Mouse (Mus musculus) granulocyte monocyte progenitor cell, adult 5-6 weeks (primary cell): ENCODE data around the gene Pnldc1. TPM values are rescaled to one million over a fixed set of nuclear protein-coding genes. Genes with fewer than 3 reads are reported as not detected.

ENCODE experiments used
- ATAC-seq: replicated peaks from 2 replicates; pipeline ENCODE4 v1.8.0; 2016; ENCODE audit warnings: mild to moderate bottlenecking, moderate TSS enrichment, inconsistent platforms; ENCODE audit not compliant: poor library complexity, severe bottlenecking
- total RNA-seq, 2 experiments: library from RNA; stranded (forward) in 1 of 2; stranded (reverse) in 1 of 2; fragments of 200-712, 200-1000 nt in 1 of 2; fragments of >200 nt in 1 of 2; fragmentation: Nextera tagmentation in 1 of 2; gene quantifications; 2 replicates each; pipeline ENCODE4 v1.2.3; 2014 to 2017

Gene Pnldc1
- total RNA-seq, 2 experiments from 2014 or later: 1.6 to 1.7 TPM

- ATAC-seq: no peak
These were observed 44.6 kb downstream of the Pnldc1 start for GRCm38 (mm10) chr17:12865407-12865806.

DNA sequence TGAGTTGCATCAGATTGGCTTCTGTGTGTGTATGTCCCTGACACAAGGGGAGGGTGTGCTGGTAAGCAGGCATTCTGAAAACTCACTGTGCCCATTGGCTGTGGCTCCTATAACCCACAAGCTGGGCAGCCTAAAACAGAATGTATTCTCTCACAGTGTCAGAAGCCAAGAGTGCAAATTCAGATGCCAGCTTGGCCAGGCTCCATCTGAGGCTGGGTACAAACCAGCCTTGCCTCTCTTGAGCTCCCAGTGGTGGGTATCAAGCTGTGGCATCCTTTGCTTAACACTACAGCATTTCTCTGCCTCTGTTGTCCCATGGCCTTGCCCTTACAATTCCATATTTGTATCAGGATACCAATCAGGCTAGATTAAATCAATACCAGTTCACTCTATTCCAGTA lies 45.9 kb downstream of the Pnldc1 start:
- ATAC-seq: no peak

DNA sequence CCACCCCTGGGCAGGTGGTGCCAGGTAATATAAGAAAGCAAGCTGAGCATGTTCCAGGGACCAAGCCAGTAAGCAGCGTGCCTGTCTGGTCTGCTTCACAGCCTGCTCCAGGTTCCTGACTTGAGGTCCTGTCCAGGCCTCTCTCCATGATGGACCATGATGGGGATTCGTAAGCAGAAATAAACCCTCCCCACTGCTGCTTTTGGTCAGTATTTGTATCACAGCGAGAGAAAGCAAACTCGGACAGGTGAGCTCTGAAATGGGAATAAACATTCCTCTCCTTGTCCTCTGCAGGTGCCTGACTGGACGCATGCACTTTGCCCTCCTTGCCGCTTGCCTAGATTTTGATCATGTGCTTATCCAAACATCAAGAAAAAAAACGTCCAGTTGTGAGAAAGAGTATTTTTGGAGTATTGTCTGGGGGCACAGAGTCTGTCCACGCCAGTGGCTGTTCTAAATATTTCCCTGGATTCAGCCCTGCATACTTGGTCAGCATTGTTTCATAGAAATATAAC lies 51.0 kb downstream of the Pnldc1 start:
- no peak for ATAC-seq

DNA sequence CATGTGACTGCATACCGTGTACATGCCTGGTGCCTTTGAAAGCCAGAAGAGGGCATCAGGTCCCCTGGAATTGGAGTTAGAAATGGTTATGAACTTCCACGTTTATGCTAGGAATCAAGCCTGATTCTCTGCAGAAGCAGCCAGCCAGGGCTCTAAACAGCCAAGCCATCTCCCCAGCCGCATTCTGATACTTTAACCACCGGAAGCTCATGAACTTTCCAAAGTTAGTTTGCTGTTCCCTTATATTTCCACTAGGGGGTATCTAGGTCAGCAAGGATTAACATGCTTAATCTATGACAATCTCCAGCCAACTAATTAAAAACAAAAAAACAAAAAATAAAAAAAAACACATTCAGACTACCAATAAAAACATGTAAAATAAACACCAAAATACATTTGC lies 52.0 kb downstream of the Pnldc1 start:
- ATAC-seq: peak; percentile 74

DNA sequence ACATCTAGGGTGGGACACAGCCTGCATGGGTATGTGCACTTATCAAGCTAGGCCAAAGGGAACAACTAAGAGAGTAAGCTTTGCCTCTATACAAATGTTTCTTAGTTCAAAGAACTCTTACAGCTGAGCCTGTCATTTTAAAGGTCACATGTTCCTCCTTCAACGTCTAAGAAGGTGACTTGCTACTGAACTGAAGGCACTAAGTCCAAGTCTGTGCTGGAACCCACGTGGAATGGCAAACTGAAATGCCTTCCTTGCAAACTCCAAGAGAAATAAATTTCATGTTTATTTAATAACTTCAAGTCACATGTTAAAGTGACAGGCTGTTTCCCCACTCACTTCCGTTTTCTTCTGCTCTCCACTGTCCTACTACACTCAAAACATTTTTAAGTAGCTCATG lies 52.6 kb downstream of the Pnldc1 start:
- no peak for ATAC-seq

DNA sequence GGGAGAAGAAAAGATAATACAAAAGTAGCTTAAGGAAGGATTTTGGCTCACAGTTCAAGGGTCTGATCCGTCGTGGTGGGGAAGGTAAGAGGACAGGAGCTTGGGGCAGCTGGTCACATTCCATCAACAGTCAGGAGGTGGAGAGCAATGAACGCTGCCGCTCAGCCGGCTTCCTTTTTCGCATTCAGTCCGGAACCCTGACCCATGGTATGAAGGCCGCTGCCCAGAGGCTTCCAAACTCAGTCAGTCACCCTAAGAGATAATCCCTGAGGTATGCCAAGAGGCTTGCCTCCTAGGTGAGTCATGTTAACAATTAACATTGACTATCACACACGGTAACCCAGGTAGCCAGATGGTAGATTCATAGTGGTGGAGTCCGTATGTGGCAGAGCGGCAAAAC lies 55.6 kb downstream of the Pnldc1 start:
- no peak for ATAC-seq

GRCm38 (mm10) chr17:12853821-12854220 lies 56.2 kb downstream of the Pnldc1 start:
- peak; percentile 52 for ATAC-seq

DNA sequence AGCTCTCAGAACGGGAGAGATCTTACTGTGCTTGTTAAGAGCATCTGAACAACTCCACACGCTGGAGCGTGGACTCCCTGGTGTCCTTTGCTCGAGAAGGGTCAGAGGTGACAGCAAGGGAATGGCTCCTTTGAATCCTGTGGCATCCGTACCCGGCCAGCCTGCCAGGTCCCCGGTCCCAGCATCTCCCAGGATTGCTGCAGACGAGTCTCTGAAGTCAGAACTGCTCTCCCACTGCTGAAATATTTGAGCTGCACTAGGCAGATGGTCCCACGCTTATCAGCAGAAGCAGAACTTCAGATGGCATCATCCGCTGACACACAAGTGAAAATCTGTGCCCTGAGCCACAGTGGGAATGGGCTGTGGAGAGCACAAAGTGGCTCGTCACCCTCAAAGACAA lies 58.3 kb downstream of the Pnldc1 start:
- no peak for ATAC-seq

- ATAC-seq: no peak
These were observed 60.1 kb downstream of the Pnldc1 start for GRCm38 (mm10) chr17:12849778-12850382.

- ATAC-seq: no peak
These were observed 62.3 kb downstream of the Pnldc1 start for GRCm38 (mm10) chr17:12847736-12848135.

DNA sequence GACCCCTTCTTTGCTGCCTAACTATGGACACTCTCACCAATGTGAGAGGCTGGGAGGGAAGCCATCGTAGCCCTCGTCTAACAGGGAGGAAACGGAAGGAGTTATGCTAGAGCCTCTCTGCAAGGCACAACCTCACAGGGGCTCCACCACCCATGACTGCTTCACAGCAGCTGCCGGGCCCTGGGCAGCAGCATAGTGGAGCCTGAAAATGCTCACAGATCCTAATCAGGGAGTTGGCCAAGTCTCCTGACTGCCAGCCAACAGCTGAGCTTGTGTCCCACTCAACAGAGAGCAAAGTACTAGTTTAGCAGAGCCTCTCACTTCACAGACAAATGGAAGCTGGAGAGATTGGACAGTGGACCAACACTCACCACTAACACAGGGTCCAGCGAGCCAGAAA lies 63.6 kb downstream of the Pnldc1 start:
- no peak for ATAC-seq

GRCm38 (mm10) chr17:12845862-12846261 lies 64.2 kb downstream of the Pnldc1 start:
- ATAC-seq: no peak

GRCm38 (mm10) chr17:12844540-12844939 lies 65.5 kb downstream of the Pnldc1 start:
- no peak for ATAC-seq

- no peak for ATAC-seq
These were observed 66.2 kb downstream of the Pnldc1 start for GRCm38 (mm10) chr17:12843826-12844225.

- ATAC-seq: no peak
These were observed 70.4 kb downstream of the Pnldc1 start for GRCm38 (mm10) chr17:12839475-12840267.

Other genes starting within 250 kb of the Pnldc1 start
- gene Slc22a1, start 234.4 kb downstream of the Pnldc1 start, total RNA-seq (2014; fragmentation: Nextera tagmentation): not detected in 2 replicates
- gene Slc22a1, start 234.4 kb downstream of the Pnldc1 start, total RNA-seq (2017): not detected in 2 replicates
- gene Igf2r, start 140.6 kb downstream of the Pnldc1 start, total RNA-seq (2014; fragmentation: Nextera tagmentation): 0.04 and 0.73 TPM in 2 replicates
- 0.78 and 1.5 TPM in 2 replicates for gene Igf2r, start 140.6 kb downstream of the Pnldc1 start, total RNA-seq (2017)
- gene Mas1, start 42.1 kb downstream of the Pnldc1 start, total RNA-seq (2014; fragmentation: Nextera tagmentation): not detected in 2 replicates
- not detected in 2 replicates for gene Mas1, start 42.1 kb downstream of the Pnldc1 start, total RNA-seq (2017)
- not detected in 2 replicates for gene Mrgprh, start 34.2 kb downstream of the Pnldc1 start, total RNA-seq (2014; fragmentation: Nextera tagmentation)
- not detected in 2 replicates for gene Mrgprh, start 34.2 kb downstream of the Pnldc1 start, total RNA-seq (2017)
- gene Tcp1, start 5.5 kb upstream of the Pnldc1 start, total RNA-seq (2014; fragmentation: Nextera tagmentation): 377 and 436 TPM in 2 replicates
- gene Tcp1, start 5.5 kb upstream of the Pnldc1 start, total RNA-seq (2017): 932 and 1,001 TPM in 2 replicates
- 138 and 143 TPM in 2 replicates for gene Mrpl18, start 6.1 kb upstream of the Pnldc1 start, total RNA-seq (2014; fragmentation: Nextera tagmentation)
- 190 and 222 TPM in 2 replicates for gene Mrpl18, start 6.1 kb upstream of the Pnldc1 start, total RNA-seq (2017)
- gene Acat3, start 30.4 kb upstream of the Pnldc1 start, total RNA-seq (2014; fragmentation: Nextera tagmentation): not detected in 2 replicates
- gene Acat3, start 30.4 kb upstream of the Pnldc1 start, total RNA-seq (2017): 1.1 and 1.2 TPM in 2 replicates
- gene Acat2, start 50.5 kb upstream of the Pnldc1 start, total RNA-seq (2014; fragmentation: Nextera tagmentation): 21.4 and 22.9 TPM in 2 replicates
- 20.6 and 21.4 TPM in 2 replicates for gene Acat2, start 50.5 kb upstream of the Pnldc1 start, total RNA-seq (2017)
- gene Wtap, start 83.9 kb upstream of the Pnldc1 start, total RNA-seq (2014; fragmentation: Nextera tagmentation): 82.6 and 83.4 TPM in 2 replicates
- 208 and 223 TPM in 2 replicates for gene Wtap, start 83.9 kb upstream of the Pnldc1 start, total RNA-seq (2017)
- gene Sod2, start 96.6 kb upstream of the Pnldc1 start, total RNA-seq (2014; fragmentation: Nextera tagmentation): 53.7 and 64.0 TPM in 2 replicates
- gene Sod2, start 96.6 kb upstream of the Pnldc1 start, total RNA-seq (2017): 79.6 and 99.7 TPM in 2 replicates
- not detected in 2 replicates for gene Gpr31b, start 142.1 kb upstream of the Pnldc1 start, total RNA-seq (2014; fragmentation: Nextera tagmentation)
- gene Gpr31b, start 142.1 kb upstream of the Pnldc1 start, total RNA-seq (2017): 0.21 and 1.6 TPM in 2 replicates
- not detected in 2 replicates for gene Tcp10b, start 150.9 kb upstream of the Pnldc1 start, total RNA-seq (2014; fragmentation: Nextera tagmentation)
- gene Tcp10b, start 150.9 kb upstream of the Pnldc1 start, total RNA-seq (2017): not detected in 2 replicates
- not detected in 2 replicates for gene Unc93a, start 221.6 kb upstream of the Pnldc1 start, total RNA-seq (2014; fragmentation: Nextera tagmentation)
- not detected in 2 replicates for gene Unc93a, start 221.6 kb upstream of the Pnldc1 start, total RNA-seq (2017)